Mouse (Mus musculus): ENCODE results near the gene Cmpk1. TPM values are rescaled to one million over a fixed set of nuclear protein-coding genes. Genes with fewer than 3 reads are reported as not detected.

Gene Cmpk1
- total and polyA plus RNA-seq, 3 experiments: 27.2 to 115 (median 92.1) TPM

DNA sequence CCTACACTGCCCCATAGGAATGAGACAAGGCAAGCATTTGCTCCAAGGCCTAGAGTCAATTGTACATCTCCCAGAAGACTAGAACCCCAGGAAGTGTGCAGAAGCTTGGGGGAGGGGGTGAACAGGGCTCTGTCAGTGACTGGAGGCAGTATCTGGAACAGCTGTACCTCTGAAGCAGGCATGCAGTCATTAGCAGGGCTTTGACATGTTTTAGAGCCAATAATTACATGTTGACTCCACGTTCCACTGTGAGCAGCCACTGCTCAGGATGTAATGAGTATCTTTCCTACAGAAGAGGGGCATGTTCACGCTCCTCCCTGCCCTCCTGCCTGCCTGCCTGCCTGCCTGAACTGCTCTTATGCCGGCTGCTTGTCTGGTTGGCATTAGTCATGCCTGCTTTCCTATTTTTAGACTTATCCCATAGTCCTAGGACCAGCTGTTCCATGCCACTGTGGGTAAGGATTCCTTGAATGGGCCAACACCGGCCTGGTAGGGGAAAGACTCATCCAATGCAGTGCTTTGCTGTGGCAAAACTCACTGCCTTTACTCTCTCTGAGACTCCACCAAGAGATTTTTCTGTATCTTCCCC, 49.5 kb downstream of the Cmpk1 start:
- H3K27ac ChIP-seq (ENCODE audit: insufficient read depth, low read depth): no peak overlapping the region
- no peak overlapping the region for H3K9ac ChIP-seq (ENCODE audit: insufficient read depth, low read depth)
- DNase-seq (ENCODE audit: extremely low read depth): no peak
- peaks cover 11% of the 10 kb centered on the region for H3K27me3 ChIP-seq (replicated peaks)
- TF ChIP-seq JUN (IDR thresholded peaks at IDR 0.05; ENCODE audit: insufficient read depth, low read depth, low read length): no peak
- H3K79me2 ChIP-seq (replicated peaks; ENCODE audit: control insufficient read depth, extremely low read depth, insufficient read depth, poor library complexity, severe bottlenecking): no peaks in the 10 kb centered on the region
- in situ Hi-C loops (cut with MboI; ENCODE audit: low pct_ligation_motif_present, low pct_unique_long_range_greater_than_20kb, low sequenced_read_pairs) (no loop called here), dilution Hi-C loops (cut with MboI; ENCODE audit: extremely low pct_ligation_motif_present, extremely low pct_unique_long_range_greater_than_20kb, low sequenced_read_pairs) (no loop called here)
- no peaks in the 10 kb centered on the region for H3K9me3 ChIP-seq (replicated peaks; ENCODE audit: low read length)
- H3K4me1 ChIP-seq (ENCODE audit: control insufficient read depth in 1 of 2, insufficient read depth in 2 of 2): peaks cover 8 to 13% of the 10 kb centered on the region in 2 experiments
- H3K4me3 ChIP-seq (replicated peaks in 1 of 3; ENCODE audit: low read depth in 2 of 3, low read length in 2 of 3, poor library complexity in 1 of 3): no peak overlapping the region
- H3K4me2 ChIP-seq (ENCODE audit: insufficient read depth, low read depth, poor library complexity, severe bottlenecking): no peak overlapping the region
- H3K36me3 ChIP-seq (replicated peaks in 1 of 2; ENCODE audit: control insufficient read depth in 1 of 2, insufficient read depth in 1 of 2, low read length in 1 of 2): no peaks in the 10 kb centered on the region

DNA sequence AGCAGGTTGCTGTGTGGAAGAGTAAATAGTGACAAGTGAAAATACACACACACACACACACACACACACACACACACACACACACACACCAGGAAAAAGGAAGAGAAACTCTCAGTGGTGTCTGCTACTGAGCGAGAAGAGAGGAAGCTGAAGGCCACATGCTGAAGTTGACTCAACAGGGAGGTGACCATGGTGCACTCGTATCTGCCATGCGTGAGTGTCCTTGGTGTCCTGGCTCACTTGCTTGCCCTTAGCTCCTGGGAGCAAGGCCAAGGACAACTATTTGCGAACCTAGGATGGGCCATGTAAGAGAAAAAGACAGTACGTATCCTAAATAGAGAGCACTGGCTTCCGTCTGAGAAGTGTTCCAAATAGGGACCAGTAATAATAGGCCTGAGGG, 52.9 kb downstream of the Cmpk1 start:
- H3K4me1 ChIP-seq (ENCODE audit: control insufficient read depth in 1 of 2, insufficient read depth in 2 of 2): peaks cover 8 to 13% of the 10 kb centered on the region in 2 experiments
- H3K36me3 ChIP-seq (replicated peaks in 1 of 2; ENCODE audit: control insufficient read depth in 1 of 2, insufficient read depth in 1 of 2, low read length in 1 of 2): no peaks in the 10 kb centered on the region
- H3K4me3 ChIP-seq (replicated peaks in 1 of 3; ENCODE audit: low read depth in 2 of 3, low read length in 2 of 3, poor library complexity in 1 of 3): no peak overlapping the region
- no peak overlapping the region for H3K9ac ChIP-seq (ENCODE audit: insufficient read depth, low read depth)
- dilution Hi-C loops (cut with MboI; ENCODE audit: extremely low pct_ligation_motif_present, extremely low pct_unique_long_range_greater_than_20kb, low sequenced_read_pairs) (no loop called here), in situ Hi-C loops (cut with MboI; ENCODE audit: low pct_ligation_motif_present, low pct_unique_long_range_greater_than_20kb, low sequenced_read_pairs) (no loop called here)
- H3K27me3 ChIP-seq (replicated peaks): peaks cover 9% of the 10 kb centered on the region
- H3K4me2 ChIP-seq (ENCODE audit: insufficient read depth, low read depth, poor library complexity, severe bottlenecking): no peak overlapping the region
- no peaks in the 10 kb centered on the region for H3K79me2 ChIP-seq (replicated peaks; ENCODE audit: control insufficient read depth, extremely low read depth, insufficient read depth, poor library complexity, severe bottlenecking)
- DNase-seq (ENCODE audit: extremely low read depth): peak; percentile 50
- no peaks in the 10 kb centered on the region for H3K9me3 ChIP-seq (replicated peaks; ENCODE audit: low read length)
- H3K27ac ChIP-seq (ENCODE audit: insufficient read depth, low read depth): no peak overlapping the region
- TF ChIP-seq SIN3A (IDR thresholded peaks at IDR 0.05; ENCODE audit: low read length) (no peak), EP300 (IDR thresholded peaks at IDR 0.05; ENCODE audit: low read length) (peak; percentile 73), MYC (IDR thresholded peaks at IDR 0.05; ENCODE audit: low read depth, low read length) (peak; percentile 61; the same call in 1 of the 2 replicates), ELF1 (IDR thresholded peaks at IDR 0.05; ENCODE audit: low read depth, low read length) (peak; percentile 52; the same call in 1 of the 2 replicates), IRF4 (IDR thresholded peaks at IDR 0.05; ENCODE audit: low read depth, low read length) (peak; percentile 89), BHLHE40 (IDR thresholded peaks at IDR 0.05; ENCODE audit: low read depth, low read length) (0 out of 2 replicates have a peak, but pooled peaks have one; percentile 23), CTCF (conservative IDR thresholded peaks at IDR 0.05 in 1 of 2, IDR thresholded peaks at IDR 0.05 in 1 of 2; ENCODE audit: low read depth in 2 of 2, low read length in 2 of 2) (no peak)

DNA sequence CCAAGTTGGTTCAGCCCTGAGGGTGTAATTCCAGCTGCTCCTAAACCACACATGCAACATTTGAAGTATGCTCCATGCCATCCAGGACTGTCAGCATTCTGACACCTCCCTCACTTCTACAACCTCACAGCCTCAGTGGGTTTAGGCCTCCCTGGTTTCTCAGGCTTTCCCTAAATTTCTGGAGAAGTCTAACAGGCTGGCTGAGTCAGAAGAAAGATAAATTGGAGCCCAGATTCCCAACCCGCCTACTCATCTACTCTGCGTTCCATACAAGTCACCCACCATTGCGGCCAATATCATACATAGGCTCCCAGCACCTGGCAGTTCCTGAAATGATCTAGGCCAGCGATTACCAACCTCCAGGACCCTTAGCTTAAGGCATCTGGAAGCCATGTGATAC, 54.3 kb downstream of the Cmpk1 start:
- H3K79me2 ChIP-seq (replicated peaks; ENCODE audit: control insufficient read depth, extremely low read depth, insufficient read depth, poor library complexity, severe bottlenecking): no peaks in the 10 kb centered on the region
- peaks cover 8 to 13% of the 10 kb centered on the region in 2 experiments for H3K4me1 ChIP-seq (ENCODE audit: control insufficient read depth in 1 of 2, insufficient read depth in 2 of 2)
- H3K36me3 ChIP-seq (replicated peaks in 1 of 2; ENCODE audit: control insufficient read depth in 1 of 2, insufficient read depth in 1 of 2, low read length in 1 of 2): no peaks in the 10 kb centered on the region
- TF ChIP-seq ZKSCAN1 (IDR thresholded peaks at IDR 0.05; ENCODE audit: borderline replicate concordance, low read depth, low read length) (no peak), NRF1 (IDR thresholded peaks at IDR 0.05; ENCODE audit: low read depth, low read length) (no peak), TCF12 (IDR thresholded peaks at IDR 0.05; ENCODE audit: low read depth, low read length) (no peak), IRF4 (IDR thresholded peaks at IDR 0.05; ENCODE audit: low read depth, low read length) (no peak), GABPA (IDR thresholded peaks at IDR 0.05; ENCODE audit: insufficient replicate concordance, low read depth, low read length) (no peak), E2F4 (IDR thresholded peaks at IDR 0.05; ENCODE audit: insufficient replicate concordance, low read depth, low read length) (no peak), MYC (IDR thresholded peaks at IDR 0.05; ENCODE audit: low read depth, low read length) (no peak), CHD1 (IDR thresholded peaks at IDR 0.05; ENCODE audit: low read depth, low read length) (no peak), MAFK (IDR thresholded peaks at IDR 0.05; ENCODE audit: insufficient replicate concordance, low read length) (no peak), RAD21 (IDR thresholded peaks at IDR 0.05; ENCODE audit: low read depth, low read length) (no peak), NELFE (IDR thresholded peaks at IDR 0.05; ENCODE audit: low read depth, low read length) (no peak), TBP (conservative IDR thresholded peaks at IDR 0.05; ENCODE audit: low read depth, low read length) (no peak), KAT2A (IDR thresholded peaks at IDR 0.05; ENCODE audit: insufficient replicate concordance, low read length) (no peak), CHD2 (IDR thresholded peaks at IDR 0.05; ENCODE audit: low read length) (no peak), JUND (conservative IDR thresholded peaks at IDR 0.05; ENCODE audit: low read depth, low read length) (no peak)
- no peak overlapping the region for H3K4me2 ChIP-seq (ENCODE audit: insufficient read depth, low read depth, poor library complexity, severe bottlenecking)
- dilution Hi-C loops (cut with MboI; ENCODE audit: extremely low pct_ligation_motif_present, extremely low pct_unique_long_range_greater_than_20kb, low sequenced_read_pairs): no loop called here
- no peak overlapping the region for H3K27ac ChIP-seq (ENCODE audit: insufficient read depth, low read depth)
- H3K9ac ChIP-seq (ENCODE audit: insufficient read depth, low read depth): no peak overlapping the region
- in situ Hi-C loops (cut with MboI; ENCODE audit: low pct_ligation_motif_present, low pct_unique_long_range_greater_than_20kb, low sequenced_read_pairs): no loop called here
- H3K4me3 ChIP-seq (replicated peaks in 1 of 3; ENCODE audit: low read depth in 2 of 3, low read length in 2 of 3, poor library complexity in 1 of 3): no peak overlapping the region
- no peaks in the 10 kb centered on the region for H3K27me3 ChIP-seq (replicated peaks)
- no peak for DNase-seq (ENCODE audit: extremely low read depth)
- H3K9me3 ChIP-seq (replicated peaks; ENCODE audit: low read length): no peaks in the 10 kb centered on the region

Data from CH12.LX (cell line).